Mouse (Mus musculus) ES-CJ7 (cell line): ENCODE results near the gene Dap.

ENCODE experiments used
- DNase-seq: peaks from one replicate; pipeline ENCODE4 v3.0.0; 2011; ENCODE audit warnings: low read depth, low spot score

Dap gene

GRCm38 (mm10) chr15:31302293-31302990, 78.3 kb downstream of the Dap start:
- no peak for DNase-seq

GRCm38 (mm10) chr15:31304302-31304701, 80.2 kb downstream of the Dap start:
- no peak for DNase-seq

- no peak for DNase-seq
These were observed 81.1 kb downstream of the Dap start for GRCm38 (mm10) chr15:31305181-31305580.

GRCm38 (mm10) chr15:31306726-31307125, 82.6 kb downstream of the Dap start:
- DNase-seq, result no peak

GRCm38 (mm10) chr15:31309526-31309925, 85.4 kb downstream of the Dap start:
- DNase-seq, result peak; percentile 87

GRCm38 (mm10) chr15:31312001-31312400, 87.9 kb downstream of the Dap start:
- no peak for DNase-seq

GRCm38 (mm10) chr15:31315630-31316231, 91.6 kb downstream of the Dap start:
- peak; percentile 85 for DNase-seq

- DNase-seq, result peak; percentile 63
These were observed 93.1 kb downstream of the Dap start for GRCm38 (mm10) chr15:31317056-31317805.

- no peak for DNase-seq
These were observed 94.2 kb downstream of the Dap start for GRCm38 (mm10) chr15:31318158-31318955.

- no peak for DNase-seq
These were observed 94.9 kb downstream of the Dap start for GRCm38 (mm10) chr15:31319046-31319445.

GRCm38 (mm10) chr15:31320598-31321377, 96.7 kb downstream of the Dap start:
- DNase-seq, result peak; percentile 40

GRCm38 (mm10) chr15:31323684-31324083, 99.6 kb downstream of the Dap start:
- peak; percentile 53 for DNase-seq
